Mouse (Mus musculus) layer of hippocampus, adult 2 months (tissue): ENCODE measurements around the gene Cyp4v3. TPM values are rescaled to one million over a fixed set of nuclear protein-coding genes. Genes with fewer than 3 reads are reported as not detected.

Source experiments
- DNase-seq, 2 experiments: peaks; one replicate each; pipeline ENCODE4 v3.0.0; 2022; ENCODE audit warnings: low spot score in 2 of 2
- H3K27ac ChIP-seq: fragments of 200-600 bp; 2 replicates; pipeline ENCODE4 v1.8.1; 2022
- H3K4me3 ChIP-seq: fragments of 200-600 bp; 2 replicates; pipeline ENCODE4 v1.8.1; 2022; ENCODE audit warnings: mild to moderate bottlenecking
- CTCF ChIP-seq: fragments of 200-600 bp; conservative IDR thresholded peaks from 2 replicates; pipeline ENCODE4 v1.8.1; 2022; ENCODE audit warnings: antibody characterized with exemption, mild to moderate bottlenecking, moderate library complexity
- total RNA-seq, 2 experiments: library from RNA; stranded (reverse); gene quantifications; 2 replicates each; pipeline ENCODE4 v1.2.3; 2021

Gene Cyp4v3
- total RNA-seq, 2 experiments from 2014 or later, result 6.7 to 8.3 TPM

DNA sequence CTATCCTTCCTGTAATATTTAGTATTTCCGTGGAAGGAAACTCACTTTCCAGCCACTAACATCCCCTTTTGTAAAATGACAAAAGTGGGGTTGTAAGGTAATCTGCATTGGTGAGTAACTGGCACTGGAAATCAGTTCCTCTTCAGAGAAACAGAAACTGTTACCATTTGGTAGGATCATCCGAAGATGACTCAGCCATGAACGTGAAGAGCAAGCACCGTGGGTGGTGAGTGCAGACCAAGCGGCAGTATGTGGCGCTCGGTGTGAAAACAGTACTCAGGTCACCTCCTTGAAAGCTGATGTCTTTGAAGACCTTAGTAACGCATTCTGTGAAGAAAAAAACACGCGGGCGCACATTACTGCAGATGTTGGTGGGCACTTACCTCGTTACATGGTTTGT is 78.0 kb downstream of the Cyp4v3 start:
- no peak for TF ChIP-seq CTCF
- no peak overlapping the region for H3K4me3 ChIP-seq
- H3K27ac ChIP-seq, result no peak overlapping the region
- no peak for DNase-seq

Other genes with a start within 250 kb of the Cyp4v3 start
- not detected for gene F11, start 71.2 kb downstream of the Cyp4v3 start, total RNA-seq
- not detected for gene Klkb1, start 38.4 kb downstream of the Cyp4v3 start, total RNA-seq
- gene Gm45753, start 24.8 kb downstream of the Cyp4v3 start, total RNA-seq, result not detected
- 10 to 100 TPM; 12.1 to 12.5 TPM for gene Fam149a, start 49.1 kb upstream of the Cyp4v3 start, total RNA-seq
- gene Tlr3, start 77.9 kb upstream of the Cyp4v3 start, total RNA-seq, result 10 to 100 TPM in 1 of 2 experiments, 1 to 10 TPM in 1; 7.6 to 10.5 TPM
- gene Sorbs2, start 174.6 kb upstream of the Cyp4v3 start, total RNA-seq, result 100 to 1,000 TPM; 192 to 195 TPM